Mouse (Mus musculus) embryonic facial prominence, embryonic 14.5 days (tissue): ENCODE measurements around the gene Slc35d3. TPM values are rescaled to one million over a fixed set of nuclear protein-coding genes. Genes with fewer than 3 reads are reported as not detected.

ENCODE experiments used
- ATAC-seq: fragments of 200-750 bp; cut with Nextera tagmentation; 2 replicates; pipeline ENCODE4 v1.8.0; 2017; ENCODE audit warnings: low read depth, moderate number of reproducible peaks, moderate TSS enrichment
- DNase-seq: peaks from one replicate; pipeline ENCODE4 v3.0.0-alpha.2; 2015; ENCODE audit warnings: low spot score
- H3K27ac ChIP-seq: fragments of 300-500 bp; sonication (generic); replicated peaks from 2 replicates; pipeline ENCODE4 v1.5.1; 2014; ENCODE audit warnings: low read depth, mild to moderate bottlenecking, low read length, moderate library complexity
- H3K27me3 ChIP-seq: fragments of 300-500 bp; sonication (generic); replicated peaks from 2 replicates; pipeline ENCODE4 v1.6.1; 2014; ENCODE audit warnings: low read length; ENCODE audit not compliant: control insufficient read depth, insufficient read depth
- H3K36me3 ChIP-seq: fragments of 300-500 bp; sonication (generic); 2 replicates; pipeline ENCODE4 v1.6.1; 2014; ENCODE audit warnings: low read length, mixed read lengths; ENCODE audit not compliant: control insufficient read depth, insufficient read depth
- H3K4me1 ChIP-seq: fragments of 300-500 bp; sonication (generic); 2 replicates; pipeline ENCODE4 v1.6.1; 2014; ENCODE audit warnings: antibody characterized with exemption, low read length; ENCODE audit not compliant: control insufficient read depth, insufficient read depth
- H3K4me2 ChIP-seq: fragments of 300-500 bp; sonication (generic); 2 replicates; pipeline ENCODE4 v1.6.1; 2014; ENCODE audit warnings: low read depth, mild to moderate bottlenecking, low read length, moderate library complexity, mixed read lengths
- H3K4me3 ChIP-seq: fragments of 300-500 bp; sonication (generic); 2 replicates; pipeline ENCODE4 v1.5.1; 2014; ENCODE audit warnings: low read depth, mild to moderate bottlenecking, low read length
- H3K9ac ChIP-seq: fragments of 300-500 bp; sonication (generic); 2 replicates; pipeline ENCODE4 v1.6.1; 2014; ENCODE audit warnings: low read depth, mild to moderate bottlenecking, low read length, moderate library complexity, mixed read lengths
- H3K9me3 ChIP-seq: fragments of 300-500 bp; sonication (generic); 2 replicates; pipeline ENCODE4 v1.6.1; 2016; ENCODE audit warnings: low read length; ENCODE audit not compliant: control insufficient read depth
- WGBS: fragments of 180-500 bp; shearing (Covaris S2); extraction: QIAGEN DNeasy Blood & Tissue Kit; methylation state at CpG from one replicate; pipeline ENCODE4 v1.1.7; 2014; 5-methylcytosine and 5-hydroxymethylcytosine counted together
- polyA plus RNA-seq: library from polyadenylated mRNA; unstranded; fragments of >200 nt; fragmentation: Nextera tagmentation; extraction: Ambion mirVana; gene quantifications from 2 replicates; pipeline ENCODE4 v1.2.1, GENCODE M21; 2014

The Slc35d3 gene
- polyA plus RNA-seq, 1 experiment from 2014 or later, result 1.2 TPM

- DNase-seq, result no peak
- H3K4me1 ChIP-seq, result no peaks in the 10 kb centered on the region; the same call in 1 of the 2 replicates
- ATAC-seq, result no peak
- H3K27ac ChIP-seq, result no peak overlapping the region
- no peaks in the 10 kb centered on the region for H3K27me3 ChIP-seq
- no peaks in the 10 kb centered on the region for H3K36me3 ChIP-seq
- WGBS, result 69% methylated on average over 6 of the region's 6 CpGs
- no peak overlapping the region for H3K9ac ChIP-seq
- H3K4me3 ChIP-seq, result no peak overlapping the region
- H3K4me2 ChIP-seq, result no peak overlapping the region
- H3K9me3 ChIP-seq, result no peaks in the 10 kb centered on the region
These were observed 27.9 kb upstream of the Slc35d3 start for GRCm38 (mm10) chr10:19879161-19879560.

GRCm38 (mm10) chr10:19877679-19878078 is 26.4 kb upstream of the Slc35d3 start:
- WGBS, result 71% methylated on average over 9 of the region's 9 CpGs
- DNase-seq, result no peak

GRCm38 (mm10) chr10:19877257-19877656 is 26.0 kb upstream of the Slc35d3 start:
- Histone ChIP-seq H3K36me3 (no peaks in the 10 kb centered on the region), H3K9me3 (no peaks in the 10 kb centered on the region), H3K9ac (no peak overlapping the region), H3K4me1 (no peaks in the 10 kb centered on the region; the same call in 1 of the 2 replicates), H3K27ac (no peak overlapping the region), H3K4me2 (no peak overlapping the region), H3K27me3 (no peaks in the 10 kb centered on the region), H3K4me3 (no peak overlapping the region)
- 74% methylated on average over 8 of the region's 8 CpGs for WGBS
- DNase-seq, result no peak
- no peak for ATAC-seq

More at GRCm38 (mm10) chr10:19877679-19878078, 26.4 kb upstream of the Slc35d3 start:
- Histone ChIP-seq H3K36me3 (no peaks in the 10 kb centered on the region), H3K4me1 (no peaks in the 10 kb centered on the region; the same call in 1 of the 2 replicates), H3K27me3 (no peaks in the 10 kb centered on the region), H3K9ac (no peak overlapping the region), H3K27ac (no peak overlapping the region), H3K4me2 (no peak overlapping the region), H3K4me3 (no peak overlapping the region), H3K9me3 (no peaks in the 10 kb centered on the region)
- no peak for ATAC-seq

- Histone ChIP-seq H3K9me3 (no peaks in the 10 kb centered on the region), H3K36me3 (no peaks in the 10 kb centered on the region), H3K27ac (no peak overlapping the region), H3K4me2 (no peak overlapping the region), H3K4me1 (no peaks in the 10 kb centered on the region; the same call in 1 of the 2 replicates), H3K27me3 (no peaks in the 10 kb centered on the region), H3K9ac (no peak overlapping the region), H3K4me3 (no peak overlapping the region)
- ATAC-seq, result no peak
- WGBS, result 62% methylated on average over 7 of the region's 7 CpGs
- no peak for DNase-seq
These were observed 25.4 kb upstream of the Slc35d3 start for GRCm38 (mm10) chr10:19876669-19877068.

- no peaks in the 10 kb centered on the region for H3K9me3 ChIP-seq
- H3K4me1 ChIP-seq, result no peaks in the 10 kb centered on the region; the same call in 1 of the 2 replicates
- H3K4me2 ChIP-seq, result no peak overlapping the region
- ATAC-seq, result no peak
- no peaks in the 10 kb centered on the region for H3K36me3 ChIP-seq
- WGBS, result 74% methylated on average over 5 of the region's 5 CpGs
- no peak overlapping the region for H3K27ac ChIP-seq
- no peak for DNase-seq
- no peaks in the 10 kb centered on the region for H3K27me3 ChIP-seq
- no peak overlapping the region for H3K9ac ChIP-seq
- no peak overlapping the region for H3K4me3 ChIP-seq
These were observed 24.1 kb upstream of the Slc35d3 start for GRCm38 (mm10) chr10:19875346-19875745.

- DNase-seq (no peak), ATAC-seq (no peak)
- H3K4me3 ChIP-seq, result no peak overlapping the region
- no peak overlapping the region for H3K27ac ChIP-seq
- H3K4me2 ChIP-seq, result no peak overlapping the region
- WGBS, result 84% methylated on average over 7 of the region's 7 CpGs
- H3K36me3 ChIP-seq, result no peaks in the 10 kb centered on the region
- H3K9me3 ChIP-seq, result no peaks in the 10 kb centered on the region
- H3K9ac ChIP-seq, result no peak overlapping the region
- H3K4me1 ChIP-seq, result peaks cover 8% of the 10 kb centered on the region
- H3K27me3 ChIP-seq, result peaks cover 35% of the 10 kb centered on the region
These were observed 4.5 kb upstream of the Slc35d3 start for GRCm38 (mm10) chr10:19855597-19856306.

GRCm38 (mm10) chr10:19853609-19854008 is 2.4 kb upstream of the Slc35d3 start:
- H3K4me2 ChIP-seq, result no peak overlapping the region
- 63% methylated on average over 2 of the region's 2 CpGs for WGBS
- H3K27me3 ChIP-seq, result peaks cover 56% of the 10 kb centered on the region

GRCm38 (mm10) chr10:19852776-19853175 is 1.5 kb upstream of the Slc35d3 start:
- 29% methylated on average over 6 of the region's 6 CpGs for WGBS
- ATAC-seq, result no peak
- H3K27me3 ChIP-seq, result peaks cover 61% of the 10 kb centered on the region
- H3K36me3 ChIP-seq, result no peaks in the 10 kb centered on the region
- DNase-seq, result no peak
- H3K9me3 ChIP-seq, result no peaks in the 10 kb centered on the region
- H3K9ac ChIP-seq, result no peak overlapping the region
- H3K4me2 ChIP-seq, result no peak overlapping the region
- peaks cover 15% of the 10 kb centered on the region for H3K4me1 ChIP-seq
- H3K27ac ChIP-seq, result no peak overlapping the region
- H3K4me3 ChIP-seq, result no peak overlapping the region

More at GRCm38 (mm10) chr10:19853609-19854008, 2.4 kb upstream of the Slc35d3 start:
- Histone ChIP-seq H3K4me3 (no peak overlapping the region), H3K36me3 (no peaks in the 10 kb centered on the region), H3K9me3 (no peaks in the 10 kb centered on the region), H3K27ac (no peak overlapping the region), H3K4me1 (peaks cover 15% of the 10 kb centered on the region), H3K9ac (no peak overlapping the region)
- ATAC-seq (no peak), DNase-seq (no peak)

GRCm38 (mm10) chr10:19850544-19850997 is 688 bp downstream of the Slc35d3 start:
- H3K4me1 ChIP-seq, result peaks cover 15% of the 10 kb centered on the region
- peak overlapping the region; percentile 100 for H3K4me2 ChIP-seq
- H3K9ac ChIP-seq, result peak overlapping the region; percentile 47
- DNase-seq, result no peak
- H3K27me3 ChIP-seq, result peaks cover 61% of the 10 kb centered on the region
- no peaks in the 10 kb centered on the region for H3K9me3 ChIP-seq
- peak overlapping the region; percentile 59 for H3K4me3 ChIP-seq
- WGBS, result under 1% methylated on average over 22 of the region's 36 CpGs
- H3K27ac ChIP-seq, result no peak overlapping the region
- no peaks in the 10 kb centered on the region for H3K36me3 ChIP-seq
- ATAC-seq, result peak; percentile 46
